Mouse (Mus musculus): ENCODE measurements around the gene E2f2.
A peak's percentile ranks its signal among the peaks of the same experiment; 100 is the strongest.

The E2f2 gene

DNA sequence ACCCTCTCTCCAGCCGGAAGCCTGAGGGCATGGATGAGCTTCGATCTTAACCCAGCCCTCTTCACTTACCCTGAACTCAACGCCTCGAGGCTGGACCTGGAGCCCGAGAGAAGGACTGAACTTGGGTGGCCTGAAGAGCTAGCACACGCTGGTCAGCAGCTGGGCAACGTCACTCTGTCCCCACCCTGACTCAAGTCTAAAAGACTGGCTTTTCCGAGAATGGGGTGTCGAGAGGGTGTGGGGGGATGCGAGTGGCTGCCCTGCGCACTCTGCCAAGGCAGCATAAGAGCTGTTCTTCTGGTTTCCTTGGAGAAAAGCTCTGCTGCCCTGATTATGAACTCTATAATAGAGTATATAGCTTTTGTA is 27.3 kb upstream of the E2f2 start:
- no peak for DNase-seq (ENCODE audit: low spot score)

GRCm38 (mm10) chr4:136145362-136145885 is 26.8 kb upstream of the E2f2 start:
- no peak for DNase-seq (ENCODE audit: low spot score)

DNA sequence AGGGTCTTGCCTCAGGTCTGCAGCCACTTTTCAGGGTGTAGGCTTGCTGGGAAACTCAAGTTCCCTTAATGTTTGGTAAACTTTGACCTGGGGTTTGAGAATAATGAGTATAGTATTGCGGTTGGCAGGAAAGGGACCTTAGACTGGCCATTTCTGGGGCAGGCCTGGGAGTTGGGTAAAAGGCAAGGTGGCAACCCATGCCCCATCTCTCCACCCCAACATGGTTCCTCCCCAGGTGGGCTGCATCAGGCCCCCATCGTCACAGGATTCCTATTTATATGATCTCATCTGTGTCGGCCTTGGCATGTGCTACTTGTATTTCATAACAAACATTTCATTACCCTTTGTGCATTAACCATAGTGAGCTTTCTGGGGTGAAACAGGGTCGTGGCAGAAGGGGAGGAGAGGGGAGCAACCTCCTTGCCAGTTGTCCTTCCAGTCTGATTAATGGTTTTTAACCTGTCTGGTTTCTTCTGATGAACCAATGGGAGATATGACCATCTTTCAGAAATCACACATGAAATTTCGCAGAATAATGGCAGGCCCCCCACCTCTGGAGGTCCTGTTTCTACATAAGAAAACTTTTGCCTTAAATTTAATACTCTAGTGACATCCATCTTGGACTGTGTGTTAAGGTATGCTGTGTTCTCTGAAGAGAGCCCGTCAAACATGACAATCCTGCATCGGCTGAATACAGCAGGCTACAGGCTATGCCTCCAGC is 26.0 kb upstream of the E2f2 start:
- DNase-seq (ENCODE audit: low spot score), result no peak

GRCm38 (mm10) chr4:136146712-136147154 is 25.5 kb upstream of the E2f2 start:
- peak; percentile 61 for DNase-seq (ENCODE audit: low spot score)

DNA sequence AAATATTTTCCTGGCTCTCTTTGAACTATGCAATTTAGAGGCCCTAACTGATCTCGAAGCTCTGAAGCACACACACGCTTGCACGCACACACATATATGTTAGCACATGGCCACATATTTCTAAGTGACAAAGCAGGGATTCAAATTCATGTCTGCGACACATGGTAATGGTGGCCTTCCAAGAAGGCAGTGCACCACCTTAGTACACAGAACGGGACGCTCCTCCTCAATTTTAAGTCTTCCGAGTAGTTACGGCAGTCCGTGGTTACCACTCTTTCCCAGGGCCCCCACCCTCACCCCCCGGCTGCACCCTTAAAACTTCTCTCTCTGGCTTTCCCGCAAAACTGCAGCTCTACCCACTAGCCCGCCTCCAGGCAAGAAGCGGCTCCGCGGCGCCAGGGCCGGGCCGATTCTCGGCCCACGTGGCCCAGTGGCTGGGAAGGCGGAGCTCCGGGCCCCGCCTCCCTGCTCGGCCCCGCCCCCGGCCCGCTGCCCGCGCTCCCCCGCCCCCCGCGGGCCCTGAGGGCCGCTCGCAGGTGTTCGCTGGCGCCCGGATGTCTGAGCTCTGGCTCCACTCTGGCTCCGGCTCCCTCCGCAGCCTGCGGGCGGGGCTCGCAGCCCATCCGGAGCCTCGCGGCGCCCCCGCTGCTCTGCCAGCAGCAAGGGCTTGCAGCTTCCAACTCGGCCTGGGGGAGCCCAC is 24.6 kb upstream of the E2f2 start:
- DNase-seq (ENCODE audit: low spot score), result peak; percentile 88

DNA sequence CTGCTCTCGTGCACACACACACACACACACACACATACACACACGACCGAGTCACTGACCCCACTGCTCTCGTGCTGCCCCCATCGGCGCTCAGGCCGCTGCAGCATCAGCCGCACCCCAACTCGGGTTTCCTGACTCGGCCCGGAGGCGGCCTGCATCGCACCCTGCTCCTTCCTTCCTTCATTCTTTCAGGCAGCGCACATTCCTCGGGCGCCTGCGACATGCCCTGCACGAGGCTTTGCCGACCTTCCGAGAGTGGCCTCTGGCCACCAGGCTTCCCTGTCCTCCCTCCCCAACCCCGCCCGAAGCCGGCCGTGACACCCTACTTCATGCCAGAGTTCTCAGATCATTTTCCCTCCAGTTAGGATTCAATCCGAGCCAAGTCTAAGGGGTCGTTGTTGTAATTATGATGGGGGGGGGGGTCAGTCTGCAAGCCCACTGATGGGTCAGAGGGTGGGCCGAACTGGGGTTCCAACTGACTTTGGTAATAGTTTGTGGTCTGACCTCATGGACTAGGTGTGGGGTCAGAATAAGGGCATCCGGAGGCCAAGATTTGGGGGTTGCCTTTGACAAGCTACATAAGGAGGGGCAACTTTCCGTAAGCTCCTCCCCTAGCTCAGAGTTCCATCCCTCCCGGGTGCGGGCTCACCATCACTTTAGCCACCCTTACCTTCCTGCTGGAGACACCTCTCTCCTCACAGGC is 23.7 kb upstream of the E2f2 start:
- DNase-seq (ENCODE audit: low spot score), result peak; percentile 80

DNA sequence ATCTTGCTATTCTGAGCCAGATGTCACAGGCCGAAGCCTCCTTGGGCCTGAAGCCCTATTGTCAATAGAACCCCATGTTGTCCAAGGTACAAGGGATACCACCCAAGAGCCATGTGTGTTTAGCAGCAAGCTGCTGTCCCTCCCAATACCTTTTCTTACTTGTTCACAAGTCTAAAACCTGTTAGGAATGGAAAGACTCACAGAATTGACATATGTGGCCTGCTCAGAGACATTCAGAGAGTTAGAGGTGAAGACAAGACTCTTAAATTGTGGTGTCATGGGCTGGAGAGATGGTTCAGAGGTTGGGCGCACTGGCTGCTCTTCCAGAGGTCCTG is 23.2 kb upstream of the E2f2 start:
- no peak for DNase-seq (ENCODE audit: low spot score)

DNA sequence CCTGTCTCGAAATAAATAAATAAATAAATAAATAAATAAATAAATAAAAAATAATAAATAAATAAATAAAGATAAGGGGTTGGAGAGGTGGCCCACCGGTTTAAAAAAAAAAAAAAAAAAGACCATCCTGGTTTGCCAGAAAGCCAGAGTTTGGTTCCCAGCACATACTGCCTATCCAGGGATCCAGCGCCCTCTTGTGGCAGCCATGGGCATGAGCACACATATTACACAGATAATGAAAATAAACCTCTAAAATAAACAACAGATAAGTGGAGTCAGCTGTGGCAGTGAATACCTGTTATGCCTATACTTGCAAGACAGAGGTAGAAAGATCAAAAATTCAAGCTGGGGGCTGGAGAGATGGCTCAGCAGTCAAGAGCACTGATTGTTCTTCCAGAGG is 22.5 kb upstream of the E2f2 start:
- peak; percentile 86 for DNase-seq (ENCODE audit: low spot score)

DNA sequence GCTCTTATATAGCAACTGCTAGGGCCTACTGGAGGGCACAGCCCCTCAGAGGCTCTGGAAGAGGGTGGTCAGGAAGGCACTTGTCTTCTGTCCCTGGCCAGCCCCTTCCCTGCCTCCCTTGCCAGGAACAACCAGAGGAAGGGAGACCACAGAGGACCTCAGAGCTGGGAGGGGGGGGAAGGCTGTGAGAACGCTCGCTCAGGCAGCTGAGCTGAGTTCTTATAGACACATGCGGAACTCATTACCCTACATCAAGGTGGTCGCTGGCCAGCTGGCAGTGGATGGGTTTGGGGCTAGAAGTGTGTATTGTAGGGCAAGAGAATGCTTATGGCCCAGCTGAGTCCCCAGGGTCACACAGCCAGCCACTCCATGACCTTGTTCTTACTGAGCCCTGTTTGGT is 21.6 kb upstream of the E2f2 start:
- DNase-seq (ENCODE audit: low spot score), result peak; percentile 72

DNA sequence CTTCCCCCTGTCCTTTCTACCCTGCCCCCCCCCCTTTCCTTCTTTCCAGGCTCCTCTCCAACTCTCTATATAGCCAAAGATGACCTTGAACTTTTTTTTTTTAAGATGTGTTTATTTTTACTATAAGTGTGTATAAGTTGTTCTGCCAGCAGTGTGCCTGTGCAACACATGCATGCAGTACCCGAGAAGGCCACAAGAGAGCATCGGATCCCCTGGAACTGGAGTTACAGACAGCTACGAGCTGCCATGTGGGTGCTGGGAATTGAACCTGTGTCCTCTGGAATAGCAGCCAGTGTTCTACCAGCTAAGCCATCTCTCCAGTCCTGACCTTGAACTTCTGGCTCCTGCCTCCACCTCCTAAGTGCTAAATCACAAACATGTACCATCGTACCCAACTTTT is 19.4 kb upstream of the E2f2 start:
- DNase-seq (ENCODE audit: low spot score), result no peak

- DNase-seq (ENCODE audit: low spot score), result no peak
These were observed 17.7 kb upstream of the E2f2 start for GRCm38 (mm10) chr4:136154462-136154861.

DNA sequence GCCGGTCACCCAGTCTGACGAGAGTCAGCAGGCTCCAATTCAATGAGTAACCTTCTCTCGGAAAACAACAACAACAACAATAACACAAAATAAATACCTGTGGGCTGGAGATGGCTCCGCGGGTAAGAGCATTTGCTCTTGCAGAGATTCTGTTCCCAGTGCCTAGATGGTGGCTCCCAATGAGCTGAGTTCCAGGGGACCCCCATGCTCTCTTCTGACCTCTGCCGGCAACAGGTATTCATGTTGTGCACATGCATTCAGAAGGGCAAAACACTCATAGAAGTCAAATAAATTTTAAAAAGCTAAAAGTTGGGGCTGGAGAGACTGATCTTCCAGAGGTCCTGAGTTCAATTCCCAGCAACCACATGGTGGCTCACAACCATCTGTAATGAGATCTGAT is 13.7 kb upstream of the E2f2 start:
- DNase-seq (ENCODE audit: low spot score), result no peak

- peak; percentile 96 for DNase-seq (ENCODE audit: low spot score)
These were observed 12.3 kb upstream of the E2f2 start for GRCm38 (mm10) chr4:136159802-136160397.

GRCm38 (mm10) chr4:136163448-136163847 is 8.7 kb upstream of the E2f2 start:
- peak; percentile 98 for DNase-seq (ENCODE audit: low spot score)

- DNase-seq (ENCODE audit: low spot score), result no peak
These were observed 7.2 kb upstream of the E2f2 start for GRCm38 (mm10) chr4:136164981-136165380.

DNA sequence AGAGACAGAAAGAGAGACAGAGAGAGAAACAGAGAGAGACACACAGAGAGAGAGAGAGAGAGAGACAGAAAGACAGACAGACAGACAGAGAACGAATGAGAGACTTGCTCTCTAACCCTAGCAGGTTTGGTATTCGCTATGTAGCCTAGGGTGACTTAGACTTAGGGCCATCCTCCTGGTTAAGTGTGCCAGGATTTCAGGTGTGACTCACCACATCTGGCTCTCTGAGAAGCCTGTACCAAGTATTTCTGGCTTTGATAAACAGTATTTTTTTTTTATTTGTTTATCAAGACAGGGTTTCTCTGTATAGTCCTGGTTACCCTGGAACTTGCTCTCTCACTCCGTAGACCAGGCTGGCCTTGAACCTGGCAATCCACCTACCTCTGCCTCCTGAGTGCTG is 4.5 kb upstream of the E2f2 start:
- DNase-seq (ENCODE audit: low spot score), result no peak

DNA sequence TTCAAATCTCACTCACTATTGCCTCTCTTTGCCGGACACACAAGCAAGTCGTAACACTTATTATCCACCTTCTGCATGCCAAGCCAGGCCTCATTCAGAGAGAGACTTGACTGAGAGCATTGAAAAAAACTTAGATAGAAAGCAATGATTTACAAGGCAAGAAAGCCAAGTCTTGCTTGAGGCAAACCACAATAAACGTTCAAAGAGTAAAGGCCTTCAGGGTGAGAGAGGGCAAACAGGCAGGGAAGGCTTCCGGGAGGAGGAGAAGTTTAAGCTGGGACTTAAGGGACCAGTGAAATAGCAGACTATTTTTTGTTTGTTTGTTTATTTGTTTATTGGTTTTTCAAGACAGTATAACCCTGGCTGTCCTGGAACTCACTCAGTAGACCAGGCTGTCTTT is 1.8 kb upstream of the E2f2 start:
- no peak for DNase-seq (ENCODE audit: low spot score)

DNA sequence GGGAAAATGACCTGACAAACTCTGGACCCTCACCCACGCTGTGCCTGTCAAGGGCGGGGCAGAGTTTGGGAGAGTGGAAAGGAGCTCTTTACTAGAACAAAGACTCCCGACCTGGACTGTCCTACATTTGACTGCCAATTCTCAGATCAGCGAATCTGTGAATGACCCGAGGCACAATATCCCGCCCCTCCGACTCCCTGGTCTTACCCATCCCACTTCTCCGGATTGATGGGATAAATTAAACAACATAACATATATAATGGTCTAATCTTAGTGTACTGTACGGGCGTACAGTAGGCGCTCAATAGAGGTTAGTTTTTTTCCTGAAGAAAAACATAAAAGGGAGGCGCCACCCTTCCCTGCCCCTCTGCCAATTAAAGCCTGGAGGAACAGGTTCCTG is 739 bp upstream of the E2f2 start:
- peak; percentile 27 for DNase-seq (ENCODE audit: low spot score)

GRCm38 (mm10) chr4:136172542-136173209 is 482 bp downstream of the E2f2 start:
- no peak for DNase-seq (ENCODE audit: low spot score)

GRCm38 (mm10) chr4:136173210-136173715 is 1.1 kb downstream of the E2f2 start:
- DNase-seq (ENCODE audit: low spot score), result peak; percentile 57

DNA sequence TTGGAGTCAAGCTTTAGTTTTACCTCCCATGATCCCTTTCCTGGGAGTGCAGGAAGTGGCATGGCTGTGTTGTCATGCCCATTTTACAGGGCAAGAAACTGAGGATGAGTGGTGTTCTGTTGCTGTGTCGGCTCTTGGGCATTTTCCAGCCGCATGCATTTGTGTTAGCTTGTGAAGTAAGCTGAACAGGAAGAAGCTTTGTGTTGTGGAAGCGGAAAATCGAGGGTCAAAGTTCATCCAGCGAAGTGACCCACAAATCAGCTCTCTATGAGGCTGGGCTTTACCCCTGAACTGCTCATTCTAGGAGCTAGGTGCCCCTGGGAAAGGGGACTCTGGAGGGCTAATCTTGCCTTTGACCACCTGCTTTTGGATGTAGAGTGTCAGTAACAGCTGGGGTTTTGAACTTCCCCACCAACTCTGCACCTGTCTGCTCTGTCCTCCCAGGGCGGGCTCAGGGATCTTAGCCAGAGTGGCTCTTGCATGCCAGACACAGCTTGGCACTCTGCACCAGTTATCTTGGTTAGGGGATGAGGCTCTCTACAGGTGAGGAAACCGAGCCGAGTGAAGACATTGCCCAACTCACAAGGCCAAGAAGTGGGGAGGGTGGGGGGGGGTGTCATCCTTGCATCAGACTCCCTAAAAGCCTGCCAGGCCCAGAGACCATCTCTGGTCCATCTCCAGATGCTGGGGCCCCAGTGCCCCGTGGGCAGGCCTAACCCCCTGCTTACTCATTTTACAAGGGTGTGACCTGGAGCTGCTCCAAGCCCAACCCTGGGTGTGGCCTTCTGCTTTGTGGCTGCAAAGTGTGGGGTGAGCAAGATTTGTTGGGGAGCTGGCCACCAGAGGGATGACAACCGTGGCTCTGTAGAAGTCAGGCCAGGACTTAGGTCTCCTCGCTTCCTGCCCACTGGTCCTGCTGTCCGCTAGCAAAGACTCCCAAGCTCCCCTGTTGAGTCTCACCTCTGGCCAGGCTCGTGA is 2.3 kb downstream of the E2f2 start:
- DNase-seq (ENCODE audit: low spot score), result no peak
